Mouse (Mus musculus) liver, embryonic 14.5 days (tissue): ENCODE data around the gene Alg10b. TPM values are rescaled to one million over a fixed set of nuclear protein-coding genes. Genes with fewer than 3 reads are reported as not detected.
A peak's percentile ranks its signal among the peaks of the same experiment; 100 is the strongest.

Source experiments
- ATAC-seq: fragments of 200-750 bp; cut with Nextera tagmentation; 2 replicates; pipeline ENCODE4 v1.8.0; 2017; ENCODE audit warnings: moderate number of reproducible peaks, mild to moderate bottlenecking, moderate library complexity; ENCODE audit not compliant: insufficient read depth
- DNase-seq, 3 experiments: peaks; one replicate each; pipeline ENCODE4 v3.0.0-alpha.2; 2012 to 2013; ENCODE audit warnings: low read depth in 3 of 3, low spot score in 3 of 3
- H3K27ac ChIP-seq: fragments of 300-500 bp; sonication (generic); 2 replicates; pipeline ENCODE4 v1.5.1; 2014; ENCODE audit warnings: moderate library complexity, mild to moderate bottlenecking, control low read depth, inconsistent platforms
- H3K27me3 ChIP-seq: fragments of 300-500 bp; sonication (generic); 2 replicates; pipeline ENCODE4 v1.6.1; 2014; ENCODE audit warnings: mild to moderate bottlenecking, low read length, moderate library complexity; ENCODE audit not compliant: control insufficient read depth, insufficient read depth
- H3K36me3 ChIP-seq: fragments of 300-500 bp; sonication (generic); replicated peaks from 2 replicates; pipeline ENCODE4 v1.6.1; 2014; ENCODE audit warnings: low read depth; ENCODE audit not compliant: control insufficient read depth, insufficient read depth
- H3K4me1 ChIP-seq, 2 experiments: fragments of 200-500 bp in 1 of 2; fragments of 300-500 bp in 1 of 2; sonication (generic) in 1 of 2; replicated peaks; 2 replicates each; pipeline ENCODE4 v1.6.1; 2012 to 2014; ENCODE audit warnings: antibody characterized with exemption in 1 of 2, inconsistent platforms in 1 of 2, low read length in 1 of 2; ENCODE audit not compliant: control insufficient read depth in 2 of 2, insufficient read depth in 2 of 2
- H3K4me2 ChIP-seq: fragments of 300-500 bp; sonication (generic); 2 replicates; pipeline ENCODE4 v1.6.1; 2014; ENCODE audit warnings: low read depth, mild to moderate bottlenecking, control low read depth, moderate library complexity
- H3K4me3 ChIP-seq, 2 experiments: fragments of 200-500 bp in 1 of 2; fragments of 300-500 bp in 1 of 2; sonication (generic) in 1 of 2; 2 replicates each; pipeline ENCODE4 v1.5.1; 2012 to 2014; ENCODE audit warnings: low read depth in 2 of 2, low read length in 2 of 2, mild to moderate bottlenecking in 2 of 2, control low read depth in 1 of 2, inconsistent platforms in 1 of 2, moderate library complexity in 1 of 2; ENCODE audit not compliant: insufficient read depth in 1 of 2
- H3K9ac ChIP-seq: fragments of 300-500 bp; sonication (generic); replicated peaks from 2 replicates; pipeline ENCODE4 v1.6.1; 2014; ENCODE audit warnings: mild to moderate bottlenecking, control low read depth, moderate library complexity
- H3K9me3 ChIP-seq: fragments of 300-500 bp; sonication (generic); 2 replicates; pipeline ENCODE4 v1.6.1; 2016; ENCODE audit warnings: low read length, mixed read lengths; ENCODE audit not compliant: control insufficient read depth
- CTCF ChIP-seq: IDR thresholded peaks from 2 replicates; pipeline ENCODE4 v1.5.1; 2016; ENCODE audit warnings: antibody characterized with exemption, low read depth, control low read depth
- EP300 ChIP-seq: IDR thresholded peaks from 2 replicates; pipeline ENCODE4 v1.6.1; 2016; ENCODE audit warnings: antibody characterized with exemption, low read depth
- WGBS: fragments of 180-500 bp; shearing (Covaris S2); extraction: QIAGEN DNeasy Blood & Tissue Kit; methylation state at CpG from one replicate; pipeline ENCODE4 v1.1.7; 2014; ENCODE audit not compliant: insufficient replicate concordance; 5-methylcytosine and 5-hydroxymethylcytosine counted together
- microRNA-seq: library from miRNA; unstranded; fragments of <30 nt; microRNA quantifications from one replicate; pipeline ENCODE4, GENCODE M21; 2016
- polyA plus RNA-seq, 2 experiments: library from polyadenylated mRNA; depleted of rRNA in 1 of 2; stranded (reverse) in 1 of 2; unstranded in 1 of 2; fragments of >200 nt; fragmentation: Nextera tagmentation in 1 of 2; extraction: Ambion mirVana in 1 of 2; gene quantifications; 2 replicates each; pipeline versions ENCODE4 v1.2.1 to v1.2.3; 2012 to 2014

Gene Alg10b
- polyA plus RNA-seq, 2 experiments = 5.5 to 6.6 TPM

- no peak overlapping the region for H3K9ac ChIP-seq
- no peaks in the 10 kb centered on the region for H3K9me3 ChIP-seq
- H3K4me1 ChIP-seq = no peaks in the 10 kb centered on the region
- ATAC-seq = no peak
- no peak for DNase-seq
- H3K36me3 ChIP-seq = no peaks in the 10 kb centered on the region
- H3K27ac ChIP-seq = no peak overlapping the region
- 42% methylated on average over 3 of the region's 3 CpGs for WGBS
- H3K27me3 ChIP-seq = no peaks in the 10 kb centered on the region
- no peak overlapping the region for H3K4me3 ChIP-seq
- TF ChIP-seq EP300 (no peak), CTCF (peak; percentile 72)
- H3K4me2 ChIP-seq = no peak overlapping the region
Measured at GRCm38 (mm10) chr15:90249694-90250093, 25.6 kb downstream of the Alg10b start.

GRCm38 (mm10) chr15:90282876-90283275 is 58.8 kb downstream of the Alg10b start:
- TF ChIP-seq EP300 (no peak), CTCF (no peak)

More at GRCm38 (mm10) chr15:90282876-90283275, 58.8 kb downstream of the Alg10b start:
- H3K4me1 ChIP-seq = no peaks in the 10 kb centered on the region
- no peaks in the 10 kb centered on the region for H3K27me3 ChIP-seq
- no peak for ATAC-seq
- H3K27ac ChIP-seq = no peak overlapping the region
- no peak overlapping the region for H3K9ac ChIP-seq
- 72% methylated on average over 7 of the region's 7 CpGs for WGBS
- no peak overlapping the region for H3K4me3 ChIP-seq
- DNase-seq = no peak
- H3K9me3 ChIP-seq = no peaks in the 10 kb centered on the region
- H3K4me2 ChIP-seq = no peak overlapping the region
- no peaks in the 10 kb centered on the region for H3K36me3 ChIP-seq

Small RNAs within 50 kb of the gene (microRNA-seq; reads per million reads assigned to microRNA genes)
- gene Mir7648 = not detected
